In genomic region chr1:88497407-88497806, GRCm38 (mm10) we compare ENCODE assay signal across 29 mouse cellular contexts. TPM values are rescaled to one million over a fixed set of nuclear protein-coding genes. Genes with fewer than 3 reads are reported as not detected.
DNase-seq lines count a peak whose midpoint lies in the region; ATAC-seq and TF ChIP-seq lines count a peak whose summit lies in the region.
"Had no signal": no experiment of that assay in that cellular context is flagged by ENCODE, and none has a peak within 500 bp of the region (broad histone marks: within the 10 kb centered on the region; RNA-seq: fewer than 3 reads in every experiment).

No protein-coding gene starts in this region.

- no peak overlapping the region for H3K27ac ChIP-seq in MEL (ENCODE audit: control insufficient read depth, low read depth, low read length)
- no peak overlapping the region for H3K27ac ChIP-seq in kidney, embryonic 16.5 days (ENCODE audit: low read length)
- H3K27ac ChIP-seq in hindbrain, embryonic 16.5 days (ENCODE audit: low read depth, low read length), result no peak overlapping the region
- H3K27ac ChIP-seq: embryonic facial prominence, embryonic 10.5 days; forebrain, embryonic 10.5 days; hindbrain, embryonic 13.5 days; intestine, embryonic 15.5 days; layer of hippocampus, adult 2 months; limb, embryonic 10.5 days; neural tube, embryonic 12.5 days had no signal

- 0 out of 4 replicates have a peak, but pooled peaks of 1 of the 2 experiments have one; percentile 6 for TF ChIP-seq EP300 in MEL (IDR thresholded peaks at IDR 0.05; ENCODE audit: low read depth in 1 of 2, low read length in 2 of 2)

- H3K4me2 ChIP-seq in kidney, embryonic 16.5 days (replicated peaks; ENCODE audit: low read depth, low read length), result no peak overlapping the region
- no peak overlapping the region for H3K4me2 ChIP-seq in hindbrain, embryonic 16.5 days (ENCODE audit: low read length)
- H3K4me2 ChIP-seq: heart, embryonic 12.5 days; hindbrain, embryonic 13.5 days; intestine, embryonic 15.5 days; neural tube, embryonic 12.5 days had no signal

- peak; percentile 43 for ATAC-seq in inflammation-experienced regulatory T-cells, adult 6 months
- ATAC-seq in kidney, embryonic 16.5 days (ENCODE audit: low FRiP score, low TSS enrichment), result no peak
- no peak for ATAC-seq in hindbrain, embryonic 16.5 days
- ATAC-seq: forebrain, postnatal 0 days; intestine, embryonic 15.5 days; liver, postnatal 0 days had no signal

- H3K27me3 ChIP-seq in MEL (ENCODE audit: control insufficient read depth in 1 of 2, insufficient read depth in 2 of 2, low read length in 2 of 2), result no peaks in the 10 kb centered on the region
- H3K27me3 ChIP-seq in kidney, embryonic 16.5 days (ENCODE audit: insufficient read depth, low read length), result no peaks in the 10 kb centered on the region
- no peaks in the 10 kb centered on the region for H3K27me3 ChIP-seq in hindbrain, embryonic 16.5 days (replicated peaks; ENCODE audit: control insufficient read depth, insufficient read depth, low read length)
- H3K27me3 ChIP-seq: heart, embryonic 12.5 days; hindbrain, embryonic 13.5 days; intestine, embryonic 15.5 days; neural tube, embryonic 12.5 days had no signal

- no peak overlapping the region for H3K9ac ChIP-seq in MEL (ENCODE audit: control insufficient read depth, low read depth, low read length, poor library complexity, severe bottlenecking)
- H3K9ac ChIP-seq in kidney, embryonic 16.5 days (replicated peaks; ENCODE audit: low read length), result no peak overlapping the region
- no peak overlapping the region for H3K9ac ChIP-seq in hindbrain, embryonic 16.5 days (ENCODE audit: low read depth, low read length)
- H3K9ac ChIP-seq: forebrain, postnatal 0 days; heart, embryonic 12.5 days; hindbrain, embryonic 13.5 days; intestine, embryonic 15.5 days; liver, postnatal 0 days; neural tube, embryonic 12.5 days had no signal

- peaks cover 3 to 7% of the 10 kb centered on the region in 2 experiments; a peak in 3 of 4 replicates for H3K4me1 ChIP-seq in MEL (ENCODE audit: control insufficient read depth in 1 of 2, insufficient read depth in 2 of 2, low read length in 2 of 2)
- peaks cover under 1% of the 10 kb centered on the region; the same call in 1 of the 2 replicates for H3K4me1 ChIP-seq in kidney, embryonic 16.5 days (ENCODE audit: insufficient read depth, low read length)
- H3K4me1 ChIP-seq in hindbrain, embryonic 16.5 days (ENCODE audit: control insufficient read depth, insufficient read depth, low read depth, low read length), result no peaks in the 10 kb centered on the region
- H3K4me1 ChIP-seq: embryonic facial prominence, embryonic 10.5 days; forebrain, embryonic 10.5 days; hindbrain, embryonic 13.5 days; intestine, embryonic 15.5 days; neural tube, embryonic 12.5 days had no signal

- H3K4me3 ChIP-seq in MEL (ENCODE audit: control insufficient read depth in 1 of 2, insufficient read depth in 1 of 2, low read depth in 2 of 2, low read length in 2 of 2), result no peak overlapping the region
- H3K4me3 ChIP-seq in kidney, embryonic 16.5 days (ENCODE audit: low read length), result no peak overlapping the region
- H3K4me3 ChIP-seq in hindbrain, embryonic 16.5 days (ENCODE audit: low read length), result no peak overlapping the region
- H3K4me3 ChIP-seq: embryonic facial prominence, embryonic 10.5 days; forebrain, embryonic 10.5 days; heart, embryonic 12.5 days; hindbrain, embryonic 13.5 days; intestine, embryonic 15.5 days; layer of hippocampus, adult 2 months; limb, embryonic 10.5 days; neural tube, embryonic 12.5 days had no signal

- no peaks in the 10 kb centered on the region for H3K9me3 ChIP-seq in MEL (replicated peaks; ENCODE audit: insufficient read depth, low read length)
- H3K9me3 ChIP-seq in kidney, embryonic 16.5 days (ENCODE audit: low read length), result no peaks in the 10 kb centered on the region
- H3K9me3 ChIP-seq in hindbrain, embryonic 16.5 days (ENCODE audit: control insufficient read depth, low read length), result no peaks in the 10 kb centered on the region
- H3K9me3 ChIP-seq: embryonic facial prominence, embryonic 10.5 days; forebrain, embryonic 10.5 days; heart, embryonic 12.5 days; hindbrain, embryonic 13.5 days; intestine, embryonic 15.5 days; limb, embryonic 10.5 days; neural tube, embryonic 12.5 days had no signal

- H3K36me3 ChIP-seq in MEL (ENCODE audit: control insufficient read depth in 1 of 2, insufficient read depth in 2 of 2, low read length in 2 of 2), result peaks cover 0 to 4% of the 10 kb centered on the region in 2 experiments; a peak in 2 of 4 replicates
- H3K36me3 ChIP-seq in kidney, embryonic 16.5 days (ENCODE audit: insufficient read depth, low read length), result no peaks in the 10 kb centered on the region
- H3K36me3 ChIP-seq in hindbrain, embryonic 16.5 days (ENCODE audit: control insufficient read depth, insufficient read depth, low read length), result no peaks in the 10 kb centered on the region
- H3K36me3 ChIP-seq: embryonic facial prominence, embryonic 10.5 days; forebrain, embryonic 10.5 days; heart, embryonic 12.5 days; hindbrain, embryonic 13.5 days; intestine, embryonic 15.5 days; limb, embryonic 10.5 days; neural tube, embryonic 12.5 days had no signal

- DNase-seq in thymus, postnatal 25 days, result peak; percentile 18
- DNase-seq in thymus, postnatal 4 days, result no peak
- no peak for DNase-seq in MEL (ENCODE audit: low read depth, low spot score)
- no peak for DNase-seq in layer of hippocampus, adult 11-12 months (ENCODE audit: low spot score)
- DNase-seq: adrenal gland, postnatal 10 days; cerebellum, adult 8-10 months; forebrain, postnatal 0 days; gastrocnemius, postnatal 14 days; heart, adult 11 months; kidney, adult 8-10 months; kidney, postnatal 14 days; liver, postnatal 0 days; lung, postnatal 14 days; midbrain, embryonic 14.5 days; right cerebral cortex, postnatal 25 days had no signal

- TF ChIP-seq RAD21 in MEL (IDR thresholded peaks at IDR 0.05; ENCODE audit: low read depth, low read length), result no peak

- no peak for TF ChIP-seq POLR2A in MEL (IDR thresholded peaks at IDR 0.05; ENCODE audit: control insufficient read depth in 1 of 2, insufficient read depth in 1 of 2, low read depth in 1 of 2, low read length in 2 of 2, poor library complexity in 1 of 2)

- 68% methylated on average over 3 of the region's 3 CpGs for WGBS in kidney, embryonic 16.5 days
- 55% methylated on average over 3 of the region's 3 CpGs for WGBS in hindbrain, embryonic 16.5 days

- TF ChIP-seq CTCF in MEL (IDR thresholded peaks at IDR 0.05 in 2 of 3, conservative IDR thresholded peaks at IDR 0.05 in 1 of 3; ENCODE audit: control insufficient read depth in 1 of 3, insufficient read depth in 1 of 3, low read depth in 2 of 3, low read length in 3 of 3, poor library complexity in 1 of 3, severe bottlenecking in 1 of 3), result no peak

- H3K79me2 ChIP-seq in MEL (ENCODE audit: control insufficient read depth, insufficient read depth, low read length, poor library complexity), result no peaks in the 10 kb centered on the region

TF ChIP-seq in MEL, 35 proteins besides CTCF, POLR2A, EP300 and RAD21:
- no peak for TF ChIP-seq GATA1 (IDR thresholded peaks at IDR 0.05; ENCODE audit: low read depth, low read length)
- peak; percentile 60 for TF ChIP-seq ETS1 (IDR thresholded peaks at IDR 0.05; ENCODE audit: low read depth, low read length)
- peak; percentile 90 for TF ChIP-seq BHLHE40 (IDR thresholded peaks at IDR 0.05; ENCODE audit: borderline replicate concordance, low read depth, low read length)
- no peak for TF ChIP-seq HCFC1 (IDR thresholded peaks at IDR 0.05; ENCODE audit: low read depth, low read length)
- peak; percentile 34; the same call in 1 of the 2 replicates for TF ChIP-seq TCF12 (IDR thresholded peaks at IDR 0.05; ENCODE audit: low read depth, low read length)
TF ChIP-seq in MEL: peak in this region for 3.

RNA-seq across cellular contexts. Expression of gene Glrp1, which starts 12.5 kb away (rescaled TPM):
- not detected in 2 replicates for total RNA-seq in MEL (2012; rRNA removed)
- polyA plus RNA-seq in MEL (2012; ENCODE audit: insufficient read depth in 1 of 2, insufficient read length in 2 of 2, low read depth in 1 of 2, low replicate concordance in 2 of 2, missing spikeins in 1 of 2), result not detected
- polyA plus RNA-seq in inflammation-experienced regulatory T-cells, adult 6 months (2017; shearing (Covaris generic)), result not detected
- polyA plus RNA-seq in kidney, embryonic 16.5 days (2015; fragmentation: Nextera tagmentation; extraction: Ambion mirVana), result not detected in 2 replicates
- polyA plus RNA-seq in hindbrain, embryonic 16.5 days (2015; fragmentation: Nextera tagmentation; extraction: Ambion mirVana), result not detected in 2 replicates
- total RNA-seq: adrenal gland, postnatal 10 days; gastrocnemius, postnatal 14 days; heart, postnatal 25 days; layer of hippocampus, adult 2 months; layer of hippocampus, postnatal 25 days had no signal
- polyA plus RNA-seq: forebrain, embryonic 10.5 days; hindbrain, embryonic 13.5 days; intestine, embryonic 15.5 days; limb, embryonic 10.5 days; midbrain, embryonic 14.5 days; neural tube, embryonic 12.5 days; spleen, adult 2 months had no signal
